Mouse (Mus musculus) intestine, postnatal 0 days (tissue): ENCODE data around the gene Ccl21b. TPM values are rescaled to one million over a fixed set of nuclear protein-coding genes. Genes with fewer than 3 reads are reported as not detected.
"Not testable (repeated sequence)": the region's sequence is repeated elsewhere in the genome, so short reads cannot be mapped to it uniquely, and the experiment has no call there.

Experiments
- ATAC-seq: fragments of 200-750 bp; cut with Nextera tagmentation; 2 replicates; pipeline ENCODE4 v1.8.0; 2017; ENCODE audit warnings: mild to moderate bottlenecking, moderate TSS enrichment, moderate library complexity
- H3K27ac ChIP-seq: fragments of 300-500 bp; sonication (generic); 2 replicates; pipeline ENCODE4 v1.5.1; 2014; ENCODE audit warnings: mild to moderate bottlenecking, low read depth, low read length, moderate library complexity
- H3K27me3 ChIP-seq: fragments of 300-500 bp; sonication (generic); replicated peaks from 2 replicates; pipeline ENCODE4 v1.6.1; 2014; ENCODE audit warnings: low read length, mixed read lengths; ENCODE audit not compliant: control insufficient read depth, insufficient read depth
- H3K36me3 ChIP-seq: fragments of 300-500 bp; sonication (generic); 2 replicates; pipeline ENCODE4 v1.6.1; 2014; ENCODE audit warnings: mild to moderate bottlenecking, moderate library complexity; ENCODE audit not compliant: control insufficient read depth, insufficient read depth
- H3K4me1 ChIP-seq: fragments of 300-500 bp; sonication (generic); replicated peaks from 2 replicates; pipeline ENCODE4 v1.6.1; 2014; ENCODE audit warnings: antibody characterized with exemption, low read length, mixed read lengths; ENCODE audit not compliant: control insufficient read depth, insufficient read depth
- H3K4me2 ChIP-seq: fragments of 300-500 bp; sonication (generic); replicated peaks from 2 replicates; pipeline ENCODE4 v1.6.1; 2014; ENCODE audit warnings: low read depth, mild to moderate bottlenecking, moderate library complexity
- H3K4me3 ChIP-seq: fragments of 300-500 bp; sonication (generic); 2 replicates; pipeline ENCODE4 v1.5.1; 2014; ENCODE audit warnings: low read depth, low read length
- H3K9ac ChIP-seq: fragments of 300-500 bp; sonication (generic); 2 replicates; pipeline ENCODE4 v1.6.1; 2014; ENCODE audit warnings: mild to moderate bottlenecking, low read depth, low read length
- H3K9me3 ChIP-seq: fragments of 300-500 bp; sonication (generic); 2 replicates; pipeline ENCODE4 v1.6.1; 2016; ENCODE audit warnings: mixed run types; ENCODE audit not compliant: control insufficient read depth
- WGBS: fragments of 180-500 bp; shearing (Covaris S2); extraction: QIAGEN DNeasy Blood & Tissue Kit; methylation state at CpG from one replicate; pipeline ENCODE4 v1.1.7; 2014; 5-methylcytosine and 5-hydroxymethylcytosine counted together
- polyA plus RNA-seq: library from polyadenylated mRNA; unstranded; fragments of >200 nt; fragmentation: Nextera tagmentation; extraction: Ambion mirVana; gene quantifications from 2 replicates; pipeline ENCODE4 v1.2.1, GENCODE M21; 2015

The Ccl21b gene
- 3.2 TPM in 1 of 2 replicates, not detected in the other for polyA plus RNA-seq

- WGBS = no CpG with 5 or more reads among the region's 5 CpGs
- H3K9me3 ChIP-seq, H3K27me3 ChIP-seq, H3K4me1 ChIP-seq, H3K9ac ChIP-seq, H3K4me2 ChIP-seq, H3K4me3 ChIP-seq, H3K36me3 ChIP-seq, H3K27ac ChIP-seq, ATAC-seq: not testable (repeated sequence)
Observed at GRCm38 (mm10) chr4:42255467-42255866, at the start of gene Ccl21b. TSS of gene Ccl21b (plus strand) at chr4:42255767.

- H3K9ac ChIP-seq, ATAC-seq: not testable (repeated sequence)
Observed at GRCm38 (mm10) chr4:42240339-42240738, 15.2 kb upstream of the Ccl21b start, which contains the start of gene Gm10600. TSS of gene Gm10600 (plus strand) at chr4:42240639.

GRCm38 (mm10) chr4:42293967-42294366, 38.4 kb downstream of the Ccl21b start, which contains the start of gene Gm21953:
TSS of gene Gm21953 (plus strand) at chr4:42294267.
- H3K4me3 ChIP-seq, H3K36me3 ChIP-seq, H3K27me3 ChIP-seq, H3K4me1 ChIP-seq, H3K27ac ChIP-seq, H3K9ac ChIP-seq, H3K4me2 ChIP-seq, ATAC-seq, H3K9me3 ChIP-seq: not testable (repeated sequence)
- no CpG with 5 or more reads among the region's 18 CpGs for WGBS

More at GRCm38 (mm10) chr4:42240339-42240738, 15.2 kb upstream of the Ccl21b start, which contains the start of gene Gm10600:
- H3K4me2 ChIP-seq, H3K27me3 ChIP-seq, H3K36me3 ChIP-seq, H3K4me3 ChIP-seq, H3K4me1 ChIP-seq, H3K27ac ChIP-seq, H3K9me3 ChIP-seq: not testable (repeated sequence)
- WGBS = no CpG with 5 or more reads among the region's 4 CpGs

Other genes with a start within 250 kb of the Ccl21b start
- not detected in 2 replicates for gene Gm21093, start 221.0 kb upstream of the Ccl21b start, polyA plus RNA-seq
- gene Gm3893, start 164.6 kb upstream of the Ccl21b start, polyA plus RNA-seq = not detected in 2 replicates
- gene Gm13304, start 140.9 kb upstream of the Ccl21b start, polyA plus RNA-seq = 5.7 and 12.4 TPM in 2 replicates
- 0.48 TPM in 1 of 2 replicates, not detected in the other for gene Gm13306, start 102.3 kb upstream of the Ccl21b start, polyA plus RNA-seq
- gene Gm13305, start 87.2 kb upstream of the Ccl21b start, polyA plus RNA-seq = not detected in 2 replicates
- gene Gm10600, start 15.1 kb upstream of the Ccl21b start, polyA plus RNA-seq = not detected in 2 replicates
- gene Gm21953, start 38.5 kb downstream of the Ccl21b start, polyA plus RNA-seq = 0.66 TPM in 1 of 2 replicates, not detected in the other
- 0.05 TPM in 1 of 2 replicates, not detected in the other for gene Fam205a3, start 62.6 kb downstream of the Ccl21b start, polyA plus RNA-seq
- 0.66 TPM in 1 of 2 replicates, not detected in the other for gene Gm21586, start 183.6 kb downstream of the Ccl21b start, polyA plus RNA-seq
- 0.07 TPM in 1 of 2 replicates, not detected in the other for gene Gm2163, start 211.0 kb downstream of the Ccl21b start, polyA plus RNA-seq